Mouse (Mus musculus): ENCODE data around the gene Slco3a1.

The Slco3a1 gene

GRCm38 (mm10) chr7:74364956-74365355 lies 189.6 kb downstream of the Slco3a1 start:
- ATAC-seq (ENCODE audit: insufficient number of reproducible peaks, low FRiP score, low TSS enrichment) = no peak

- ATAC-seq (ENCODE audit: insufficient number of reproducible peaks, low FRiP score, low TSS enrichment) = no peak
These were observed 191.1 kb downstream of the Slco3a1 start for GRCm38 (mm10) chr7:74363440-74363839.

GRCm38 (mm10) chr7:74361677-74362076 lies 192.9 kb downstream of the Slco3a1 start:
- no peak for ATAC-seq (ENCODE audit: insufficient number of reproducible peaks, low FRiP score, low TSS enrichment)

GRCm38 (mm10) chr7:74357027-74357426 lies 197.6 kb downstream of the Slco3a1 start:
- ATAC-seq (ENCODE audit: insufficient number of reproducible peaks, low FRiP score, low TSS enrichment) = no peak

GRCm38 (mm10) chr7:74354527-74355256 lies 199.9 kb downstream of the Slco3a1 start:
- peak; percentile 37; the same call in 1 of the 2 replicates for ATAC-seq (ENCODE audit: insufficient number of reproducible peaks, low FRiP score, low TSS enrichment)

- ATAC-seq (ENCODE audit: insufficient number of reproducible peaks, low FRiP score, low TSS enrichment) = 0 out of 2 replicates have a peak, but pooled peaks have one; percentile 15
These were observed 200.7 kb downstream of the Slco3a1 start for GRCm38 (mm10) chr7:74353707-74354468.

- no peak for ATAC-seq (ENCODE audit: insufficient number of reproducible peaks, low FRiP score, low TSS enrichment)
These were observed 201.3 kb downstream of the Slco3a1 start for GRCm38 (mm10) chr7:74353240-74353639.

GRCm38 (mm10) chr7:74348318-74348890 lies 206.2 kb downstream of the Slco3a1 start:
- ATAC-seq (ENCODE audit: insufficient number of reproducible peaks, low FRiP score, low TSS enrichment) = no peak

- ATAC-seq (ENCODE audit: insufficient number of reproducible peaks, low FRiP score, low TSS enrichment) = peak; percentile 56; the same call in 1 of the 2 replicates
These were observed 207.6 kb downstream of the Slco3a1 start for GRCm38 (mm10) chr7:74347026-74347425.

- no peak for ATAC-seq (ENCODE audit: insufficient number of reproducible peaks, low FRiP score, low TSS enrichment)
These were observed 208.1 kb downstream of the Slco3a1 start for GRCm38 (mm10) chr7:74346451-74346850.

- ATAC-seq (ENCODE audit: insufficient number of reproducible peaks, low FRiP score, low TSS enrichment) = no peak
These were observed 213.3 kb downstream of the Slco3a1 start for GRCm38 (mm10) chr7:74341149-74341805.

- ATAC-seq (ENCODE audit: insufficient number of reproducible peaks, low FRiP score, low TSS enrichment) = no peak
These were observed 214.1 kb downstream of the Slco3a1 start for GRCm38 (mm10) chr7:74340419-74340954.

- ATAC-seq (ENCODE audit: insufficient number of reproducible peaks, low FRiP score, low TSS enrichment) = peak; percentile 66
These were observed 216.7 kb downstream of the Slco3a1 start for GRCm38 (mm10) chr7:74337677-74338420.

GRCm38 (mm10) chr7:74332323-74332722 lies 222.3 kb downstream of the Slco3a1 start:
- ATAC-seq (ENCODE audit: insufficient number of reproducible peaks, low FRiP score, low TSS enrichment) = no peak

GRCm38 (mm10) chr7:74330858-74331726 lies 223.5 kb downstream of the Slco3a1 start:
- ATAC-seq (ENCODE audit: insufficient number of reproducible peaks, low FRiP score, low TSS enrichment) = no peak

- ATAC-seq (ENCODE audit: insufficient number of reproducible peaks, low FRiP score, low TSS enrichment) = no peak
These were observed 224.3 kb downstream of the Slco3a1 start for GRCm38 (mm10) chr7:74330117-74330857.

- ATAC-seq (ENCODE audit: insufficient number of reproducible peaks, low FRiP score, low TSS enrichment) = no peak
These were observed 225.6 kb downstream of the Slco3a1 start for GRCm38 (mm10) chr7:74329004-74329403.

- ATAC-seq (ENCODE audit: insufficient number of reproducible peaks, low FRiP score, low TSS enrichment) = no peak
These were observed 226.9 kb downstream of the Slco3a1 start for GRCm38 (mm10) chr7:74327716-74328115.

Measured in cerebellum, adult (tissue).